Mouse (Mus musculus): ENCODE results near the gene Rbpj. TPM values are rescaled to one million over a fixed set of nuclear protein-coding genes. Genes with fewer than 3 reads are reported as not detected.

The Rbpj gene
- total and polyA plus RNA-seq, 2 experiments, result 4.2 to 9.6 TPM

DNA sequence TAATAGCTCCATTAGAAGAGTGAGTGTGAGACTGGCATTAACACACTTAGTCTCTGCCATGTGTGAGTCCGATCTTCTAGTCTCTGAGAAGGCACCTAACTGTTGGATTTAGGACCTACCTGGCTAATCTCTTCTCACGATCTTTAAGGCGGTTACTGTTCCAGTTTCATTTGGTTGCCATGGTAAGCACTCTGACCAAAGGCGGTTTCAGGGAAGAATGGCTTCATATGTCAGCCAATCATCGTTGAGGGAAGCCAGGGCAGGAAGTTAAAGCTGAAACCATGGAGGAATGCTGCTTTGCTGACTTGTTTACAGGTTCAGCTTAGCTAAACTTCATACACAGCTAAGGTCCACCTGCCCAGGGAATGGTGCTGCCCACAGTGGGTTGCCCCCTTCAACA, 41.4 kb downstream of the Rbpj start:
- no peak overlapping the region for H3K4me3 ChIP-seq (ENCODE audit: insufficient read depth, low read depth, low read length)
- TF ChIP-seq CTCF (IDR thresholded peaks at IDR 0.05; ENCODE audit: low read depth, low read length) (no peak), POLR2A (IDR thresholded peaks at IDR 0.05; ENCODE audit: extremely low read depth, insufficient read depth, low read length) (no peak)
- no peaks in the 10 kb centered on the region for H3K27me3 ChIP-seq (ENCODE audit: control insufficient read depth, insufficient read depth, low read length)
- no peaks in the 10 kb centered on the region for H3K79me2 ChIP-seq (ENCODE audit: control insufficient read depth, insufficient read depth, low read length)
- H3K36me3 ChIP-seq (ENCODE audit: control insufficient read depth, insufficient read depth, low read length), result no peaks in the 10 kb centered on the region
- H3K9ac ChIP-seq (ENCODE audit: low read depth, low read length), result no peak overlapping the region
- 80% methylated on average over 5 of the region's 5 CpGs for WGBS
- no peak overlapping the region for H3K27ac ChIP-seq (replicated peaks; ENCODE audit: insufficient read depth, low read depth, low read length)
- no peak for DNase-seq (ENCODE audit: extremely low read depth, low read depth, low spot score)
- H3K4me1 ChIP-seq (ENCODE audit: control insufficient read depth, insufficient read depth, low read length), result no peaks in the 10 kb centered on the region

- WGBS, result 69% methylated on average over 10 of the region's 10 CpGs
- Histone ChIP-seq H3K4me1 (ENCODE audit: control insufficient read depth, insufficient read depth, low read length) (no peaks in the 10 kb centered on the region), H3K79me2 (ENCODE audit: control insufficient read depth, insufficient read depth, low read length) (no peaks in the 10 kb centered on the region), H3K4me3 (ENCODE audit: insufficient read depth, low read depth, low read length) (no peak overlapping the region), H3K27me3 (ENCODE audit: control insufficient read depth, insufficient read depth, low read length) (no peaks in the 10 kb centered on the region), H3K36me3 (ENCODE audit: control insufficient read depth, insufficient read depth, low read length) (no peaks in the 10 kb centered on the region), H3K27ac (replicated peaks; ENCODE audit: insufficient read depth, low read depth, low read length) (no peak overlapping the region), H3K9ac (ENCODE audit: low read depth, low read length) (no peak overlapping the region)
- DNase-seq (ENCODE audit: extremely low read depth, low read depth, low spot score), result peak; percentile 17
- no peak for TF ChIP-seq CTCF (IDR thresholded peaks at IDR 0.05; ENCODE audit: low read depth, low read length)
- TF ChIP-seq POLR2A (IDR thresholded peaks at IDR 0.05; ENCODE audit: extremely low read depth, insufficient read depth, low read length), result no peak
Measured at GRCm38 (mm10) chr5:53509465-53509864, 43.5 kb downstream of the Rbpj start.

DNA sequence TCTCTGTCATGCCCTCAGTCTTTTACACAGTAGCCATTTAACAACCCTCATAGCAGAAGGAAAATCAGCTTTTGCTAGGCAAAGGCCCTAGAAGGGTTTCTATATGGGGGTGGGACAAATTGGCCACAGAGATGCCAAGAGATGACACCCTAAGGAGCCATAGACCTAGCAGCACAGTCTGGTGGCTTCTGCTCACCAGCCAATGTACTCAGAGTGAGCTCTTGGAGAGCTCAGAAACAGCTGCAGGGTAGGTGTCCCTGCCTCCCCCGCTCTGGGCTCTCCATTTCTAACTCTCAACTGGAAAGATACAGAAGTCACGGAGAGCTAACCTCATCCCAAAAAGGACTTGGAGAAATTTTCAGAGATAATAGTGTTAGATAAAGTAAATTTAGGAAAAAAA, 44.0 kb downstream of the Rbpj start:
- Histone ChIP-seq H3K79me2 (ENCODE audit: control insufficient read depth, insufficient read depth, low read length) (no peaks in the 10 kb centered on the region), H3K4me1 (ENCODE audit: control insufficient read depth, insufficient read depth, low read length) (no peaks in the 10 kb centered on the region), H3K36me3 (ENCODE audit: control insufficient read depth, insufficient read depth, low read length) (no peaks in the 10 kb centered on the region), H3K4me3 (ENCODE audit: insufficient read depth, low read depth, low read length) (no peak overlapping the region), H3K9ac (ENCODE audit: low read depth, low read length) (no peak overlapping the region), H3K27ac (replicated peaks; ENCODE audit: insufficient read depth, low read depth, low read length) (no peak overlapping the region), H3K27me3 (ENCODE audit: control insufficient read depth, insufficient read depth, low read length) (no peaks in the 10 kb centered on the region)
- DNase-seq (ENCODE audit: extremely low read depth, low read depth, low spot score), result no peak
- TF ChIP-seq CTCF (IDR thresholded peaks at IDR 0.05; ENCODE audit: low read depth, low read length) (no peak), POLR2A (IDR thresholded peaks at IDR 0.05; ENCODE audit: extremely low read depth, insufficient read depth, low read length) (no peak)
- WGBS, result 90% methylated on average over 2 of the region's 2 CpGs

- H3K27me3 ChIP-seq (ENCODE audit: control insufficient read depth, insufficient read depth, low read length), result no peaks in the 10 kb centered on the region
- no peaks in the 10 kb centered on the region for H3K36me3 ChIP-seq (ENCODE audit: control insufficient read depth, insufficient read depth, low read length)
- 63% methylated on average over 4 of the region's 4 CpGs for WGBS
- no peaks in the 10 kb centered on the region for H3K79me2 ChIP-seq (ENCODE audit: control insufficient read depth, insufficient read depth, low read length)
- no peak overlapping the region for H3K27ac ChIP-seq (replicated peaks; ENCODE audit: insufficient read depth, low read depth, low read length)
- no peak overlapping the region for H3K9ac ChIP-seq (ENCODE audit: low read depth, low read length)
- H3K4me3 ChIP-seq (ENCODE audit: insufficient read depth, low read depth, low read length), result no peak overlapping the region
- no peak for DNase-seq (ENCODE audit: extremely low read depth, low read depth, low spot score)
- TF ChIP-seq CTCF (IDR thresholded peaks at IDR 0.05; ENCODE audit: low read depth, low read length) (no peak), POLR2A (IDR thresholded peaks at IDR 0.05; ENCODE audit: extremely low read depth, insufficient read depth, low read length) (no peak)
- no peaks in the 10 kb centered on the region for H3K4me1 ChIP-seq (ENCODE audit: control insufficient read depth, insufficient read depth, low read length)
Measured at GRCm38 (mm10) chr5:53511426-53511825, 45.5 kb downstream of the Rbpj start.

- Histone ChIP-seq H3K27ac (replicated peaks; ENCODE audit: insufficient read depth, low read depth, low read length) (no peak overlapping the region), H3K4me1 (ENCODE audit: control insufficient read depth, insufficient read depth, low read length) (no peaks in the 10 kb centered on the region), H3K9ac (ENCODE audit: low read depth, low read length) (no peak overlapping the region), H3K4me3 (ENCODE audit: insufficient read depth, low read depth, low read length) (no peak overlapping the region), H3K27me3 (ENCODE audit: control insufficient read depth, insufficient read depth, low read length) (no peaks in the 10 kb centered on the region), H3K79me2 (ENCODE audit: control insufficient read depth, insufficient read depth, low read length) (no peaks in the 10 kb centered on the region), H3K36me3 (ENCODE audit: control insufficient read depth, insufficient read depth, low read length) (no peaks in the 10 kb centered on the region)
- TF ChIP-seq POLR2A (IDR thresholded peaks at IDR 0.05; ENCODE audit: extremely low read depth, insufficient read depth, low read length), result no peak
- TF ChIP-seq CTCF (IDR thresholded peaks at IDR 0.05; ENCODE audit: low read depth, low read length), result no peak
- 86% methylated on average over 4 of the region's 4 CpGs for WGBS
- DNase-seq (ENCODE audit: extremely low read depth, low read depth, low spot score), result no peak
Measured at GRCm38 (mm10) chr5:53514959-53515612, 49.1 kb downstream of the Rbpj start.

DNA sequence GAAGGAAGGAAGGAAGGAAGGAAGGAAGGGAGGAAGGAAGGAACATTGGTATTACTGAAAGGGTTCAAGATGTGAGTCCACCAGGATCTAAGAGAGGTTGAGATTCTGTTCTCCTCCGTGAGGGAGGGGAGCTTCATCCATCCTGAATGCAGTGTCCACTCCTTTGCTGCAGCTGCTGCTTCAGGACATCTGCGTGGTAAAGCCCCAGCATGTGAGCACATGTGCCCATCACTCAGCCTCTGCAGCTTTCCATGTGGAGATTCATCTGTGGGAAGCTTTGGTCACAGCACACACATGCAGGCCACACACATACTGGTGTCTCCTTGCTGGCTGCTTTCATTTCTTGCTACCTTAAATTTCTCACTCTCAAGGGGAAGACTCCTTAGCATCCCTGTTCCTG, 50.5 kb downstream of the Rbpj start:
- Histone ChIP-seq H3K27ac (replicated peaks; ENCODE audit: insufficient read depth, low read depth, low read length) (no peak overlapping the region), H3K9ac (ENCODE audit: low read depth, low read length) (no peak overlapping the region), H3K36me3 (ENCODE audit: control insufficient read depth, insufficient read depth, low read length) (no peaks in the 10 kb centered on the region), H3K4me3 (ENCODE audit: insufficient read depth, low read depth, low read length) (no peak overlapping the region), H3K27me3 (ENCODE audit: control insufficient read depth, insufficient read depth, low read length) (no peaks in the 10 kb centered on the region), H3K79me2 (ENCODE audit: control insufficient read depth, insufficient read depth, low read length) (no peaks in the 10 kb centered on the region), H3K4me1 (ENCODE audit: control insufficient read depth, insufficient read depth, low read length) (no peaks in the 10 kb centered on the region)
- WGBS, result 92% methylated on average over 2 of the region's 2 CpGs
- no peak for DNase-seq (ENCODE audit: extremely low read depth, low read depth, low spot score)
- TF ChIP-seq CTCF (IDR thresholded peaks at IDR 0.05; ENCODE audit: low read depth, low read length) (no peak), POLR2A (IDR thresholded peaks at IDR 0.05; ENCODE audit: extremely low read depth, insufficient read depth, low read length) (no peak)

Data from liver, adult 2 months (tissue).